Mouse (Mus musculus) liver, embryonic 14.5 days (tissue): Measurements from ENCODE around the gene Sypl2.

Experiments used
- CTCF ChIP-seq: IDR thresholded peaks from 2 replicates; pipeline ENCODE4 v1.5.1; 2016; ENCODE audit warnings: antibody characterized with exemption, low read depth, control low read depth
- EP300 ChIP-seq: IDR thresholded peaks from 2 replicates; pipeline ENCODE4 v1.6.1; 2016; ENCODE audit warnings: antibody characterized with exemption, low read depth

DNA sequence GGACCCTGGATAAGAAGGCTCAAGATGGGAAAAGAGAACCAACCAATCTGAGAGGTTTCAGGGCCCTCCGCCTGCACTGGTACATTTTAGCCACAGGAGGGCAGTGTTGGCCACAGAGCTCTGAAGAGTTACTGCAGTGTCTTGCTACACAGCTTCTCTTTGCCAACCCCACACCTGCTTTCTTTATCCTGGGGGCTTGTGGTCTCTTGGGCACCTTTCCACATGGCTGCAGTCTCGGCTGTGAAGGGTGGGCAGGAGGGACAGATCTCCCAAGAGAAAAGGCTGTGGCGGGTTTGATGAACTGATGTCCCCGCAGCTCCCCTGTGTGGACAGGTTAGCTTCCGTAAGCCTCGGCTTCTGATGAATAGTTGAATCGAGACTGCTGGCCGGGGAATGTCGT, 61.6 kb downstream of the Sypl2 start:
- TF ChIP-seq CTCF (peak; percentile 98), EP300 (no peak)
